Mouse (Mus musculus): Measurements from ENCODE around the gene Chrne.
"Not testable (repeated sequence)": the region's sequence is repeated elsewhere in the genome, so short reads cannot be mapped to it uniquely, and the experiment has no call there.

Chrne gene

GRCm38 (mm10) chr11:70585457-70585856, 33.6 kb downstream of the Chrne start:
- peak; percentile 62 to 85 for DNase-seq (ENCODE audit: low spot score in 2 of 2)

GRCm38 (mm10) chr11:70583775-70584174, 35.2 kb downstream of the Chrne start:
- no peak for DNase-seq (ENCODE audit: low spot score in 2 of 2)

GRCm38 (mm10) chr11:70583022-70583714, 35.8 kb downstream of the Chrne start:
- DNase-seq (ENCODE audit: low spot score in 2 of 2): no peak

GRCm38 (mm10) chr11:70582196-70582595, 36.8 kb downstream of the Chrne start:
- no peak for DNase-seq (ENCODE audit: low spot score in 2 of 2)

GRCm38 (mm10) chr11:70580921-70581320, 38.1 kb downstream of the Chrne start:
- DNase-seq (ENCODE audit: low spot score in 2 of 2): no peak

- no peak for DNase-seq (ENCODE audit: low spot score in 2 of 2)
Observed at GRCm38 (mm10) chr11:70580358-70580720, 38.7 kb downstream of the Chrne start.

GRCm38 (mm10) chr11:70579710-70580357, 39.2 kb downstream of the Chrne start:
- DNase-seq (ENCODE audit: low spot score in 2 of 2): no peak

- no peak for DNase-seq (ENCODE audit: low spot score in 2 of 2)
Observed at GRCm38 (mm10) chr11:70578962-70579361, 40.1 kb downstream of the Chrne start.

- DNase-seq (ENCODE audit: low spot score in 2 of 2): peak in 1 of 2 experiments; percentile 46
Observed at GRCm38 (mm10) chr11:70577201-70577600, 41.8 kb downstream of the Chrne start.

GRCm38 (mm10) chr11:70573872-70574271, 45.1 kb downstream of the Chrne start:
- DNase-seq (ENCODE audit: low spot score in 2 of 2): no peak

GRCm38 (mm10) chr11:70572348-70572902, 46.6 kb downstream of the Chrne start:
- DNase-seq (ENCODE audit: low spot score in 2 of 2): no peak

- DNase-seq (ENCODE audit: low spot score in 2 of 2): no peak
Observed at GRCm38 (mm10) chr11:70571641-70572040, 47.4 kb downstream of the Chrne start.

- DNase-seq (ENCODE audit: low spot score in 2 of 2): not testable (repeated sequence)
Observed at GRCm38 (mm10) chr11:70570614-70571013, 48.4 kb downstream of the Chrne start.

- DNase-seq (ENCODE audit: low spot score in 2 of 2): no peak
Observed at GRCm38 (mm10) chr11:70566586-70566985, 52.4 kb downstream of the Chrne start.

All from urinary bladder, adult 18-20 months (tissue).